Mouse (Mus musculus) myocyte (in vitro differentiated cells): ENCODE measurements around the gene Tmigd1. TPM values are rescaled to one million over a fixed set of nuclear protein-coding genes. Genes with fewer than 3 reads are reported as not detected.

Experiments
- H3K27me3 ChIP-seq: one replicate; pipeline ENCODE4 v1.6.1; 2011; ENCODE audit not compliant: control insufficient read depth, insufficient read depth, insufficient read length
- H3K36me3 ChIP-seq: one replicate; pipeline ENCODE4 v1.6.1; 2011; ENCODE audit not compliant: control insufficient read depth, insufficient read depth
- H3K4me2 ChIP-seq: one replicate; pipeline ENCODE4 v1.6.1; 2011; ENCODE audit warnings: low read depth, control low read depth
- H3K4me3 ChIP-seq: one replicate; pipeline ENCODE4 v1.5.1; 2011; ENCODE audit warnings: mild to moderate bottlenecking, control low read depth, moderate library complexity
- H3K79me2 ChIP-seq: one replicate; pipeline ENCODE4 v1.6.1; 2011; ENCODE audit not compliant: control insufficient read depth, insufficient read depth
- H3ac ChIP-seq: one replicate; pipeline ENCODE4 v1.6.1; 2011; ENCODE audit not compliant: control insufficient read depth, insufficient read length
- CEBPB ChIP-seq: IDR thresholded peaks from 2 replicates; pipeline ENCODE4 v1.6.1; 2011; ENCODE audit warnings: mild to moderate bottlenecking, moderate library complexity; ENCODE audit not compliant: poor library complexity, insufficient read depth, severe bottlenecking
- E2F4 ChIP-seq: IDR thresholded peaks from one replicate; pipeline ENCODE4 v1.6.1; 2011; ENCODE audit warnings: mild to moderate bottlenecking, control low read depth, moderate library complexity; ENCODE audit not compliant: insufficient read depth
- MAX ChIP-seq: IDR thresholded peaks from one replicate; pipeline ENCODE4 v1.6.1; 2011; ENCODE audit warnings: low read depth, mild to moderate bottlenecking, control low read depth
- MYOD1 ChIP-seq, 3 experiments: IDR thresholded peaks; one replicate each; pipeline ENCODE4 v1.6.1; 2011; ENCODE audit warnings: control low read depth in 2 of 3, low read depth in 2 of 3, mild to moderate bottlenecking in 2 of 3, moderate library complexity in 1 of 3; ENCODE audit not compliant: insufficient read length in 2 of 3, control insufficient read depth in 1 of 3
- MYOG ChIP-seq, 3 experiments: IDR thresholded peaks; one replicate each; pipeline ENCODE4 v1.6.1; 2011; ENCODE audit warnings: control low read depth in 2 of 3, low read depth in 2 of 3, mild to moderate bottlenecking in 2 of 3; ENCODE audit not compliant: insufficient read length in 2 of 3, control insufficient read depth in 1 of 3, insufficient read depth in 1 of 3
- POLR2A ChIP-seq: IDR thresholded peaks from one replicate; pipeline ENCODE4 v1.6.1; 2011; ENCODE audit warnings: low read depth, mild to moderate bottlenecking, control low read depth, moderate library complexity; ENCODE audit not compliant: insufficient read length
- POLR2AphosphoS2 ChIP-seq: IDR thresholded peaks from one replicate; pipeline ENCODE4 v1.6.1; 2011; ENCODE audit warnings: low read depth, control low read depth; ENCODE audit not compliant: insufficient read length
- REST ChIP-seq: IDR thresholded peaks from one replicate; pipeline ENCODE4 v1.6.1; 2011; ENCODE audit warnings: mild to moderate bottlenecking, control low read depth, moderate library complexity; ENCODE audit not compliant: insufficient read depth, insufficient read length
- SRF ChIP-seq: IDR thresholded peaks from one replicate; pipeline ENCODE4 v1.6.1; 2011; ENCODE audit warnings: low read depth; ENCODE audit not compliant: control insufficient read depth, insufficient read length
- TCF12 ChIP-seq: IDR thresholded peaks from one replicate; pipeline ENCODE4 v1.6.1; 2011; ENCODE audit warnings: mild to moderate bottlenecking, control low read depth; ENCODE audit not compliant: poor library complexity, insufficient read depth, severe bottlenecking
- TCF3 ChIP-seq: IDR thresholded peaks from one replicate; pipeline ENCODE4 v1.6.1; 2011; ENCODE audit warnings: low read depth, control low read depth; ENCODE audit not compliant: insufficient read length
- USF1 ChIP-seq: IDR thresholded peaks from one replicate; pipeline ENCODE4 v1.6.1; 2011; ENCODE audit warnings: low read depth, mild to moderate bottlenecking, control low read depth, moderate library complexity
- polyA plus RNA-seq: library from polyadenylated mRNA; unstranded; fragments of >200 nt; fragmentation: generic; extraction: Trizol; gene quantifications from one replicate; pipeline ENCODE4 v1.2.1, GENCODE M21; 2012; ENCODE audit warnings: missing spikeins

The Tmigd1 gene
- polyA plus RNA-seq, 1 experiment: not detected

- Histone ChIP-seq H3K4me2 (no peak overlapping the region), H3ac (no peak overlapping the region), H3K4me3 (no peak overlapping the region), H3K36me3 (no peaks in the 10 kb centered on the region), H3K79me2 (no peaks in the 10 kb centered on the region), H3K27me3 (no peaks in the 10 kb centered on the region)
- TF ChIP-seq MAX (no peak), USF1 (no peak), TCF3 (no peak), E2F4 (no peak), CEBPB (no peak), TCF12 (no peak), SRF (no peak), POLR2A (no peak), MYOD1 (IDR thresholded peaks at IDR 0.05; ENCODE audit: control insufficient read depth in 1 of 3, insufficient read length in 2 of 3, low read depth in 2 of 3) (no peak), MYOG (IDR thresholded peaks at IDR 0.05; ENCODE audit: control insufficient read depth in 1 of 3, insufficient read depth in 1 of 3, insufficient read length in 2 of 3, low read depth in 2 of 3) (no peak), REST (no peak), POLR2AphosphoS2 (no peak)
Measured at GRCm38 (mm10) chr11:76859261-76859660, 42.7 kb upstream of the Tmigd1 start.

DNA sequence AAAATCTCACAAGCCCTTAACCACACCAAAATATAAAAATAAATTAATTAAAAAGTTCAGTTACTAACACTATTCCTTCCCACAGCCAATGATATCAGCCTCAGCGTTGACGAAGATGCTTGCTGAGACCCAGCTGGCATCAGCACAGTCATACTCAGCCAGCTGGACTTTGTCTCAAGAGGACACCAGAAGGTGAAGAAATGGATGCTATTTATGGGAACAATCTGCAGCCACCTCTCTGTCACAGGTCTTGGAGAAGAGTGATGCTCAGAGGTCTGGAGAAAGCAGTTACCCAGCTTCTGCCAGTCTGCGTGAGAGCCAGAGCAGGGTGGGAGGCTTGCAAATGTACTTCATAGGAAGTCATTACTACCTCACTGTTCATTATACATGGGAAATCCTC, 40.8 kb upstream of the Tmigd1 start:
- Histone ChIP-seq H3K36me3 (no peaks in the 10 kb centered on the region), H3K79me2 (no peaks in the 10 kb centered on the region), H3K27me3 (no peaks in the 10 kb centered on the region), H3K4me2 (no peak overlapping the region), H3K4me3 (no peak overlapping the region), H3ac (no peak overlapping the region)
- no peak for TF ChIP-seq MYOD1 (IDR thresholded peaks at IDR 0.05; ENCODE audit: control insufficient read depth in 1 of 3, insufficient read length in 2 of 3, low read depth in 2 of 3)
- no peak for TF ChIP-seq POLR2A
- TF ChIP-seq CEBPB: no peak
- TF ChIP-seq E2F4: no peak
- no peak for TF ChIP-seq REST
- TF ChIP-seq TCF12: no peak
- no peak for TF ChIP-seq TCF3
- no peak for TF ChIP-seq SRF
- TF ChIP-seq USF1: no peak
- no peak for TF ChIP-seq MYOG (IDR thresholded peaks at IDR 0.05; ENCODE audit: control insufficient read depth in 1 of 3, insufficient read depth in 1 of 3, insufficient read length in 2 of 3, low read depth in 2 of 3)
- no peak for TF ChIP-seq MAX
- TF ChIP-seq POLR2AphosphoS2: no peak

- Histone ChIP-seq H3K79me2 (no peaks in the 10 kb centered on the region), H3K27me3 (no peaks in the 10 kb centered on the region), H3K4me3 (no peak overlapping the region), H3K36me3 (no peaks in the 10 kb centered on the region), H3K4me2 (no peak overlapping the region), H3ac (no peak overlapping the region)
- TF ChIP-seq TCF12 (no peak), USF1 (no peak), POLR2A (no peak), SRF (no peak), POLR2AphosphoS2 (no peak), CEBPB (no peak), E2F4 (no peak), REST (no peak), TCF3 (no peak), MYOD1 (IDR thresholded peaks at IDR 0.05; ENCODE audit: control insufficient read depth in 1 of 3, insufficient read length in 2 of 3, low read depth in 2 of 3) (no peak), MYOG (IDR thresholded peaks at IDR 0.05; ENCODE audit: control insufficient read depth in 1 of 3, insufficient read depth in 1 of 3, insufficient read length in 2 of 3, low read depth in 2 of 3) (no peak), MAX (no peak)
Measured at GRCm38 (mm10) chr11:76872556-76873234, 29.3 kb upstream of the Tmigd1 start.

- Histone ChIP-seq H3K36me3 (no peaks in the 10 kb centered on the region), H3K4me3 (no peak overlapping the region), H3K79me2 (no peaks in the 10 kb centered on the region), H3K4me2 (no peak overlapping the region), H3K27me3 (no peaks in the 10 kb centered on the region), H3ac (no peak overlapping the region)
- no peak for TF ChIP-seq POLR2A
Measured at GRCm38 (mm10) chr11:76873865-76874264, 28.1 kb upstream of the Tmigd1 start.

- H3ac ChIP-seq: no peak overlapping the region
- TF ChIP-seq TCF12: no peak
- TF ChIP-seq MYOG (IDR thresholded peaks at IDR 0.05; ENCODE audit: control insufficient read depth in 1 of 3, insufficient read depth in 1 of 3, insufficient read length in 2 of 3, low read depth in 2 of 3): no peak
- TF ChIP-seq CEBPB: no peak
- TF ChIP-seq MAX: no peak
- no peak for TF ChIP-seq MYOD1 (IDR thresholded peaks at IDR 0.05; ENCODE audit: control insufficient read depth in 1 of 3, insufficient read length in 2 of 3, low read depth in 2 of 3)
- no peak for TF ChIP-seq E2F4
- no peak for TF ChIP-seq REST
- no peak for TF ChIP-seq POLR2AphosphoS2
- no peak for TF ChIP-seq TCF3
- TF ChIP-seq USF1: no peak
- TF ChIP-seq POLR2A: no peak
- no peak for TF ChIP-seq SRF
- no peaks in the 10 kb centered on the region for H3K27me3 ChIP-seq
- H3K79me2 ChIP-seq: no peaks in the 10 kb centered on the region
- no peaks in the 10 kb centered on the region for H3K36me3 ChIP-seq
- H3K4me3 ChIP-seq: no peak overlapping the region
- H3K4me2 ChIP-seq: no peak overlapping the region
Measured at GRCm38 (mm10) chr11:76874766-76875165, 27.2 kb upstream of the Tmigd1 start.
